Mouse (Mus musculus) bone marrow, adult 2 months (tissue): ENCODE results near the gene Gm826. TPM values are rescaled to one million over a fixed set of nuclear protein-coding genes. Genes with fewer than 3 reads are reported as not detected.

Source experiments
- H3K27ac ChIP-seq: fragments of 200-500 bp; 2 replicates; pipeline ENCODE4 v1.5.1; 2012; ENCODE audit warnings: low read depth, mild to moderate bottlenecking, control low read depth, inconsistent platforms, low read length; ENCODE audit not compliant: control insufficient read depth, poor library complexity, insufficient read depth
- H3K4me1 ChIP-seq: fragments of 200-500 bp; 2 replicates; pipeline ENCODE4 v1.6.1; 2011; ENCODE audit warnings: low read length; ENCODE audit not compliant: control insufficient read depth, insufficient read depth
- H3K4me3 ChIP-seq: fragments of 200-500 bp; replicated peaks from 2 replicates; pipeline ENCODE3; 2011; ENCODE audit warnings: mild to moderate bottlenecking, low read depth, low read length, control low read depth; ENCODE audit not compliant: control insufficient read depth
- CTCF ChIP-seq: fragments of 200-500 bp; IDR thresholded peaks from 2 replicates; pipeline ENCODE4 v1.5.1; 2011; ENCODE audit warnings: low read length, control low read depth; ENCODE audit not compliant: control insufficient read depth, insufficient read depth
- POLR2A ChIP-seq: fragments of 200-500 bp; IDR thresholded peaks from 2 replicates; pipeline ENCODE4 v1.6.1; 2011; ENCODE audit warnings: low read depth, mild to moderate bottlenecking, control low read depth, low read length, borderline replicate concordance; ENCODE audit not compliant: control insufficient read depth
- WGBS: fragments of 180-500 bp; shearing (Covaris S2); methylation state at CpG from one replicate; pipeline ENCODE4 v1.1.7; 2018; 5-methylcytosine and 5-hydroxymethylcytosine counted together
- polyA plus RNA-seq: library from polyadenylated mRNA; stranded (reverse); fragments of >200 nt; gene quantifications from 2 replicates; pipeline ENCODE4 v1.2.4, GENCODE M21; 2011; ENCODE audit warnings: low replicate concordance; ENCODE audit not compliant: missing spikeins, insufficient read depth, insufficient read length

The Gm826 gene
- polyA plus RNA-seq, 1 experiment, result not detected

- TF ChIP-seq POLR2A (no peak), CTCF (no peak)
- 67% methylated on average over 6 of the region's 6 CpGs for WGBS
- no peaks in the 10 kb centered on the region for H3K4me1 ChIP-seq
- H3K27ac ChIP-seq, result no peak overlapping the region
- H3K4me3 ChIP-seq, result no peak overlapping the region
Observed at GRCm38 (mm10) chr2:160325105-160325644, 8.8 kb downstream of the Gm826 start.

GRCm38 (mm10) chr2:160321829-160322228, 12.1 kb downstream of the Gm826 start:
- WGBS, result 49% methylated on average over 4 of the region's 4 CpGs
- Histone ChIP-seq H3K4me1 (no peaks in the 10 kb centered on the region), H3K27ac (no peak overlapping the region), H3K4me3 (no peak overlapping the region)
- TF ChIP-seq POLR2A (no peak), CTCF (no peak)

GRCm38 (mm10) chr2:160318255-160318654, 15.7 kb downstream of the Gm826 start:
- TF ChIP-seq CTCF, result no peak
- TF ChIP-seq POLR2A, result no peak
- H3K4me3 ChIP-seq, result no peak overlapping the region
- H3K27ac ChIP-seq, result no peak overlapping the region
- no peaks in the 10 kb centered on the region for H3K4me1 ChIP-seq
- 7% methylated on average over 4 of the region's 4 CpGs for WGBS

GRCm38 (mm10) chr2:160313595-160314007, 20.4 kb downstream of the Gm826 start:
- H3K4me1 ChIP-seq, result no peaks in the 10 kb centered on the region; the same call in 1 of the 2 replicates
- no peak overlapping the region for H3K4me3 ChIP-seq
- 46% methylated on average over 12 of the region's 12 CpGs for WGBS
- no peak overlapping the region for H3K27ac ChIP-seq
- TF ChIP-seq POLR2A (no peak), CTCF (no peak)

- WGBS, result 81% methylated on average over 3 of the region's 3 CpGs
- Histone ChIP-seq H3K4me1 (no peaks in the 10 kb centered on the region; the same call in 1 of the 2 replicates), H3K27ac (no peak overlapping the region), H3K4me3 (no peak overlapping the region)
- TF ChIP-seq POLR2A, result no peak
- TF ChIP-seq CTCF, result no peak
Observed at GRCm38 (mm10) chr2:160305070-160305469, 28.9 kb downstream of the Gm826 start.

- Histone ChIP-seq H3K4me1 (no peaks in the 10 kb centered on the region; the same call in 1 of the 2 replicates), H3K27ac (no peak overlapping the region), H3K4me3 (no peak overlapping the region)
- TF ChIP-seq CTCF, result no peak
- no peak for TF ChIP-seq POLR2A
- WGBS, result 13% methylated on average over 2 of the region's 2 CpGs
Observed at GRCm38 (mm10) chr2:160303992-160304391, 30.0 kb downstream of the Gm826 start.

GRCm38 (mm10) chr2:160302013-160302412, 31.9 kb downstream of the Gm826 start:
- TF ChIP-seq POLR2A (no peak), CTCF (no peak)
- WGBS, result 44% methylated on average over 4 of the region's 4 CpGs
- Histone ChIP-seq H3K27ac (no peak overlapping the region), H3K4me1 (no peaks in the 10 kb centered on the region; the same call in 1 of the 2 replicates), H3K4me3 (no peak overlapping the region)

- no peak overlapping the region for H3K27ac ChIP-seq
- no peaks in the 10 kb centered on the region for H3K4me1 ChIP-seq
- TF ChIP-seq POLR2A (no peak), CTCF (no peak)
- H3K4me3 ChIP-seq, result no peak overlapping the region
Observed at GRCm38 (mm10) chr2:160298586-160298985, 35.4 kb downstream of the Gm826 start.
